Mouse (Mus musculus) left cerebral cortex, postnatal 25 days (tissue): ENCODE measurements at regions not wholly inside any gene's neighbourhood (a gene's known extent, or its start where the extent isn't known, plus 50 kb on each side); places are given as distances from the start of the nearest gene placed in this dataset.

Experiments used
- DNase-seq, 2 experiments: peaks; one replicate each; pipeline ENCODE4 v3.0.0; 2022; ENCODE audit warnings: low spot score in 2 of 2, mixed read lengths in 1 of 2
- intact Hi-C: fragments of 180-260 bp; cut with DNase I; formaldehyde crosslinking; loops from one replicate; pipeline ENCODE4 v1.15.1; 2025

DNA sequence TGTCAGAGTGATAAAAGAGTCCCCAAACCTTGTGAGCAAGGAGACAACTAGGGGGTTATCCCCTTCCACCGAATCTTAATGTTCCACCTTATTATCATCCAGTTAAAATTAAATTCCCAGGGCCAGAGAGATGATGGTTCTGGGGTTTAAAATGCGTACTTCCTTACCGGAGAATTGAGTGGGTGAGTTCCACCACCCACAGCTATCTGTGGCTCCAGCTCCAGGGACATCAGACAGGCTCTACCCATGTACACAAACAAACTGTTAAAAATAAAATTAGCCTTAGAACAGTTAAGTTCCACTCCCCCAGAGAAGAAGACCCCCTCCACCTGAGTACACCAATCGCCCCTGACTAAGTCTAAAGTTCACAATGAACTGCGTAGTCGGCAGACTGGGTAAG is 52.0 kb upstream of the Mgat5 start:
- intact Hi-C loops: loop anchor here (5.0 kb wide), 1 partner anchor 121 kb away; no protein-coding TSS in a partner anchor
- peak in 1 of 2 experiments; percentile 48 for DNase-seq

DNA sequence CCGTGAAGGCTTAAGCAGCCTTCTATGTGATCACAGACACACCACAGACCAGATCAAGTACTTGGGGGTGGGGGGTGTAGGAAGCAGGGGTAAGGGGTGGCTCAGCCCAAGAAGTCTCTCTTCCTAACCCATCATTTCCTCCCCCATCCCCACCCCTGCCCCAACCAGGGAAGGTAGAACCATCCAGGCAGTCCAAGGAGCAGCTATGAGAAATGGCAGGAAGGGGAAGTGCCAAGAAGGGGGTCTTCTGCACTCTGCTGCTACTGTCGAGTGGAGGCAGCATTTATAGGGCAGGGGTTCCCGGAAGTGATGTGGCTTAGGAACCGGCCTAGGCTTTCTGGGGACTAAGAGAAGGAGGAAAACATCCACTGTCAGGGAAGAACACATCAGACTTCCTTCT is 69.3 kb upstream of the Mgat5 start:
- intact Hi-C loops: no loop called here
- DNase-seq: no peak

- intact Hi-C loops: no loop called here
- no peak for DNase-seq
Observed at GRCm38 (mm10) chr1:127131871-127132270, 72.9 kb upstream of the Mgat5 start.

DNA sequence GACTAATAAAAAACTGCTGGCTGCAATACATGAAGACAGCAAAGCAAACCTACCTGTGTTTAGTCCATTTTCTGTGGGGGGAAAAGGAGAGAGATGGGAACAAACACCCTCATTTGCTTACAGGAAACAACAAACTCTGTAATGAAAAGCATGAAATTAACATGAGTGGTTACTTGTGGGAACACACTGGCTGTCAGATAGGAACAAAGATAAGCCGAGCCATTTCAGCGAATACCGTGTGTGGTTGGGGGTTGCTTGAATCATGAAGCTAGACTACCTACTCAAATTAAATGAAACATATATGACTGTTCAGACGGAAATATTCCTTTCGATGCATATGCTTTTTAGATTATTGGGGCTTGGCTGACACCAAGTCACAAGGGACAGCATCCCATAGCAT is 80.0 kb upstream of the Mgat5 start:
- DNase-seq: no peak
- intact Hi-C loops: no loop called here

DNA sequence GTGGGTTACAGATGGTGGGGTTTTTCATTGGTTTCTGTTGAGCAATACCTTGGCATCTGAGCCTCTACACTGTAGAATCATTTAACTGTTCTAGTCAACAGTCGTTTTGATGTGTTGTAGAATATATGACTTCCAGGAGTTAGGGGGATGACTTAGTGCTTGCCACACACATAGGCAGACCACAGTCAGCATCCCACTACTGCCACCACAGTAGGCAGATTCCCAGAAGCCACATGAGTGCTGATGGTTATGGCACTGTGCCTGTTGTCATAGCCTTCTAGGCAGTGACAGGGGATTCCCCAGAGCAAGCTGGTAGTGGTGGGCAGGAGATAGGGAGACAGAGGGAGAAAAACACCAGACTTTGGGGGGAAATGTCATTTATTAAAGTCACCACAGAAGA is 86.8 kb upstream of the Mgat5 start:
- intact Hi-C loops: no loop called here
- DNase-seq: no peak

DNA sequence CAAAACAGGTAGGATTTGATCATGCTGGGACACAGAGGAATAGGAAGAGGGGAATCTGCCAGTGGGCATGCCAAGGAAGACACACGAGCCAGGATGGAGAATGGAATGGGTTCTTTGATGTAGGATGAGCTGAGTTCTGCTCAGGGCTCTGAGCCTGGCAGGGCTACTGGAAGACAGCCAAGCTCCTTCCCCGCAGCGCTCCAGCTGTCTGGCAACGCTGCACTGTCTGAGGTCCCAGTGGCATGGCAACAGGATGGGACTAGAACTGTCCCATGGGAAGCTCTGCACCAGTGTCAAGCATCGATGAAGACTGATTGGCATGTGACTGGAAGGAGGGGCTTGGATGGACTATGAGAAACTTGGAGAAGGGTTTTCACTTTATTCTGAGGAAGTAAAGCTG is 97.3 kb upstream of the Mgat5 start:
- intact Hi-C loops: no loop called here
- peak; percentile 56 to 65 for DNase-seq

DNA sequence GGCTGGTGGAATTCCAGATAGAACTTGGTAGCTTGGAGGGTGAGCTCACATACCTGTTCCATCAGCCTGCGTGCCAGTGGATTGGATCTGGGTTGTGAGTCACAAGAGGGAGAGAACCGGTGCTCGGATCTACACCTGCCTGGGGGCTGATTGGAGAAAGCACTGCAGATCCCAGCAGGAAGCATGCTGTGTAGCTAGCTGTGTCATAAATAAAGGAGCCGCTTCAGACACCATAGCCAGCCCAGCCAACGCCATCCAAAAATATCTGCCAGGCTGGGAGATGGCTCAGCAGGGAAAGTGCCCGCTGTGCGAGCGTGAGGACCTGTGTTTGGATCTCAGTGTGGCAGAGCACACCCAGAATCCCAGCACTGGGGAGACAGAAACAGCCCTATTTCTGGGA is 99.0 kb upstream of the Mgat5 start:
- peak; percentile 55 to 90 for DNase-seq
- intact Hi-C loops: no loop called here

DNA sequence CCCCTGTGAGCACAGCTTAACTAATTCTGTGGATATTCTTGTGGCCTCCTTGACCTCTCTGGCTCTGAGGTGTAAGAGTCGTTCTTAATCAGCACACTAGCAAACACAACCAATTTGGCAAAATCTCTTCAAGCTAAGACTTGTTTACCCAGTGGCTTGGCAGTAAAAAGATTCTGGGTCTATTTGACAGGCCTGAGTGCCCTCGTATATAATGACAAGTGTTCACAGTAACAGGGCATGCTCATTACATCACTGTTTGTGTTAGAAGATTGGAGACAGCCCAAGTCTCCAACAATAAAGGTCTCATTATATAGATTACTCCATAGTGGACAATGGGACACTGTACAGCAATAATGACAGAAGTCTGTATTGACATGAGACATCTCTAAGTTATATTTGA is 101.2 kb upstream of the Mgat5 start:
- no peak for DNase-seq
- intact Hi-C loops: no loop called here

GRCm38 (mm10) chr1:127098871-127099420 is 105.9 kb upstream of the Mgat5 start:
- intact Hi-C loops: no loop called here
- no peak for DNase-seq

DNA sequence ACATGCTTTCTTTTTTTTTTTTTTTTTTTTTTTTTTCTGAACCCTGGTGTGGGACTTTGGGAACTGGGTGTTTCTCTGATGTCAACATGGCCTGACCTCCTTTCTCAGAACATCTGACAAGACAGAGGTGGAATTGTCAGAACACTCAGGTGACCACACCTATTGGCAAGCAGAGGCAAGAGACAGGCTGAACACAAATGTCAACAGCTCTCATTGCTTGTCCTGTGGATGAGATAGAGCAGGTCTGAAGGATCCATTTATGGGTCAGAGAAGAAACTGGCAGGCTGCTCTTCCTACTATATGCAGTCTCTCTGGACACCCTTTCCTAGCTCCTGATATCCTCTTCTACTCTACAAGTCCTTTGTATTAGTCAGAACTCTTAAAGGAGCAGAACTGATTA is 117.2 kb upstream of the Mgat5 start:
- DNase-seq: no peak
- intact Hi-C loops: no loop called here

- no peak for DNase-seq
- intact Hi-C loops: no loop called here
Observed at GRCm38 (mm10) chr1:127085988-127086387, 118.8 kb upstream of the Mgat5 start.

DNA sequence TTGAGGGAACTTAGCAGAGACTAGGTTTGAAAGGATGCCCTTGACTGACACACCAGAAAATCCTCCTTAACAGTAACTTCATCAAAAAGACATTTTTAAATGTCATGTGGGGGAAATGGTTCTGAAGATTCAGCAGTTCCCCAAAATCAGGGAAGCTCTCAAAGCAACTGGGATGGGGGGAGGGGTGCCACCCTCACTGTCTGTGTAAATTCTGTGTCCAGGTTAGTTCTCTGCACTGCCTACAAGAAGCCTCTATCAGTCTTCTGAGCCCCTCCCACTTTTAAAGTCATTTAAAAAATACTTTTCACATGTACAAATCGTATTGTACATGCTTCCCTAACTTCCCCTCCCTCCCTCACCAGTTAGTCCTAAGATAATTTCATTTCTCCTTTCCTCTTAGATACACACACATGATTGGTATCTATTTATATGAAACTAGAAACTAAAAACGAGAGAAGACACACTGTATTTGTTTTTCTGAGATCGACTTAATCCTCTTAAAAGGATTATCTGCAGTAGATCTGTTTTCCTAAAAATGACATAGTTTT is 121.0 kb upstream of the Mgat5 start:
- DNase-seq: no peak
- intact Hi-C loops: no loop called here

DNA sequence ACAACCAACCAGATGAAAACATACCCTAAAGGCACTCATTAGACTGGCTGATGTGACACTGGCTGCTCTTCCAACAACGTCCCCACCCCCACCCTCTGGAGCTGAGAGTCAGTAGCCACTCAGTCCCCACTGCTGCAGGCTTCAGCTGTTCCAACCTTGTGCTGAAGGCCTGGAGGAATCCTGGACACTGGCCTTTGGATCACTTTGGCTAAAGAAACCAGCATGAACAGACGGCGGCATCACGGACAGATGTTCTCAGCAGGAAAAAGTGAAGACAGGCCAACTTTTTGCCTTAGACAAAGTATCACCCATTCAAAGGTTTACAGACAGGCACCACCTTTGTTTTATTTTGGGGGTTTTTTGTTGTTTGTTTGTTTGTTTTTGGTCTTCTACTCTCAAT is 125.8 kb upstream of the Mgat5 start:
- intact Hi-C loops: no loop called here
- no peak for DNase-seq

DNA sequence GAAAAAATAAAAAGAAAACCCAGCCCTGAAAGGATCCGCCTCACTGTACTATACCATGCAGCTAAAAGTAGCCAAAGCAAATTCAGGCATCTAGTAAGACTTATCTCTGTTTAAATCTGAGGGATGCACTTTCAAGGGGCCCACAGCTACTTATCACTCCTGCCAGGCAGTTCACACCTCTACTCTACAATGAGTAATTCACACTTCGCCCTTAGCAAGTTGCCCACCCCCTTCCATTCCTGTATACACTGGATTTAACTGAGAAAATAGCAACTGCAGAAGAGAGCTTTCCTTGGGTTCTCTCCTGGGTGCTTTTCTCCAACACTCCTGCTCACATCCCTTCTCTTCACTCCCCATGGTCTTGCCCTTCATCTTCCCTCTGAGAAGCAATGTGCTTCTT is 142.4 kb upstream of the Mgat5 start:
- intact Hi-C loops: no loop called here
- DNase-seq: peak; percentile 19 to 91

DNA sequence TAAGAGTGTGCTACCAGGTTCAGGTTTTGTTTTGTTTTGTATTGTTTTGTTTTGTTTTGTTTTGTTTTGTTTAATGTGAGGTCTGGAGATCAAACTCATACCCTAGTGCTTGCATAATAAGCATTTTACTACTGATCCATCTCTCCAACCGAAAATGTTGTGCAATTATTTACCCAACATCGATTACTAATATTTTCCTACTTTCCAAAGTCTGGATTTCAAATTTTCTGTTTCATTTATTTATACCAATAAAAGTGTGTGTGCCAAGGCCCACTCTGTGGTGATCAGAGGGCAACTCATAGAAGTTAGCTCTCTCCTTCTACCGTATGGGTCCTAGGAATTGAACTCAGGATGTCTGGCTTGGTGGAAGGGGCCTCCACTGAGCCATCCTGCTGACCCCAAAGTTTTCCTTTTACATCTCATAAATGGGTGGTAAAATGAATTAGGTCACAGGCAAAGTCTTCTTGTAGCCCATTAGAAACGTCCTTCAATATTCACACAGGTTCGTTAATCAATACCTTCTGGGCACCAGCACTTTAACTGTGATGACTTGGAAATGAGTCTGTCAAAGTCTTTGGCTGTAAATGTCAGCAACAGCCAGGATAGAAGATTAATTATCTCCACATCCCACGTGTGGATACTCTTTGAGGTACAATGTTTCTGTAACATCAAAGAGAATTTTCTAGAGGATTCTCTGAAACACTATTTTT is 158.9 kb upstream of the Mgat5 start:
- DNase-seq: no peak

DNA sequence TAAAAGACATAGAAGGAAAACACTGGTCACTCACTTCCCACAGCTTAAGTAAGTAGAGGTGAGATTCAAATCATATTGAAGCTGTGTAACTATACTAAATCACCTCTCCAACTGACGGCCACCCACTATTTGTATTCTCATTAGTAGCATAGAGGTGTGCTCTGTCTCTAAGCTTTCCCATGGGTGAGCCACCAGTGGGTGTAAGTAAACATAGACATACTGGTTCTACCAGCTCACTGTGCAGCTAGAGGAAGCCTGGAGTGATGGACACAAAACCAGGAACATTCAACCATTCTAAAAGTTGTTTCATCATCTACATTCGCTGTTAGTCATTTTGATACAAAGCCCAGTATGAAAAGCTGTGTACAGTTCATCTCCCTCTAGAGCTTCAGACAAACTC is 170.1 kb upstream of the Mgat5 start:
- no peak for DNase-seq
- intact Hi-C loops: loop anchor here (5.0 kb wide), 1 partner anchor 118 kb away; no protein-coding TSS in a partner anchor

More for the DNA sequence above, 158.9 kb upstream of the Mgat5 start:
- intact Hi-C loops: no loop called here

DNA sequence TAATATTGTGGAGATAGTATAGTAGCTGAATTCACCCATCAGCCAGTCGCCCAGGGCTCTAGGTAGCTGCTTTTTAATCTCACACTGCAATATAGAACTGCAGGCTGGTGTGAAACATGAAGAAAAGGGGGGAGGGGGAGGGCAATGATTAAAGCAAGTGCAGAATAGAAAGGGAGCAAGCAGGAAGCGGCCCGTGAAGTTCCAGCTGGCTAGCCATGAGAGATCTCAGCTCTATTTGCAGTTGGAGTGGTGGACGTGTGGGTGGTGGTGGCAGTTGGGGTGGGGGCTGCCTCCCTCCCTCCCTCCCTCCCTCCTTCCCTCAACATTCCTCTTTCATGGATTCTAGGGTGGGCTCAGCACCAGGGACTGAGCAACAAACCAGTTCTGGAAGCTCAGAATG is 173.3 kb upstream of the Mgat5 start:
- intact Hi-C loops: loop anchor here (5.0 kb wide), 1 partner anchor 121 kb away; no protein-coding TSS in a partner anchor
- DNase-seq: peak in 1 of 2 experiments; percentile 43

DNA sequence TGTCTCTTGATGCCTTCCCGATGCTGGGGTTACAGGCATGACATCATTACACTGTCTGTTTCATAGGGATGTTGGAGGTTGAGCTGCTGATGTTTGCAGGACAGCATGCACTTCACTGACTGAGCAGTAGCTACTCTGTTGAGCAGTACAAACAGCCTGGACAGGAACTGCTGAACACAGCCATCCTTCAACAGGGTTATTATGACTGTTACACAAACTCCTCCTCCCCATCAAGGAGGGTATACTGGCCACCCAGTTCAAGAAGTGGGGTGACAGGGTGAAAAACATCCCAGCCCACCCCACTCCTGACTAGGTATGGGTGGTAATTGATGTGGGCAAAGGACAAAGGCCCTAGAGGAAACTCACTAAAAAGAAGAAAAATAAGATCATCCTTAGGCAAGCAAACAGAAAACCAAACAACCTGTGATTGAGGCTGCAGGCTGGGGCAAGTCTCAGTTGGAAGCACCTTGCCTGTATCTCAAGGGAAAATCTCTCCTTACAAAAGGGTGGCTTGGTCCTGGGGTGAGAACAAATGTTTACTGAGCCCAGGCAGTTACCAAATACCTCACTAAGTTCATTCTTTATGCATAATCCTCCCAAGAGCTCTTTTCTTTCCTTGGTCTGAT is 175.8 kb upstream of the Mgat5 start:
- DNase-seq: no peak
- intact Hi-C loops: no loop called here

GRCm38 (mm10) chr1:127023100-127023499 is 181.7 kb upstream of the Mgat5 start:
- intact Hi-C loops: no loop called here
- no peak for DNase-seq

GRCm38 (mm10) chr1:127017698-127018097 is 187.1 kb upstream of the Nckap5 start:
- intact Hi-C loops: loop anchor here (2.0 to 5.0 kb wide), 2 partner anchors 190 to 441 kb away; partner anchors contain the start of gene Mgat5
- peak; percentile 47 to 67 for DNase-seq

DNA sequence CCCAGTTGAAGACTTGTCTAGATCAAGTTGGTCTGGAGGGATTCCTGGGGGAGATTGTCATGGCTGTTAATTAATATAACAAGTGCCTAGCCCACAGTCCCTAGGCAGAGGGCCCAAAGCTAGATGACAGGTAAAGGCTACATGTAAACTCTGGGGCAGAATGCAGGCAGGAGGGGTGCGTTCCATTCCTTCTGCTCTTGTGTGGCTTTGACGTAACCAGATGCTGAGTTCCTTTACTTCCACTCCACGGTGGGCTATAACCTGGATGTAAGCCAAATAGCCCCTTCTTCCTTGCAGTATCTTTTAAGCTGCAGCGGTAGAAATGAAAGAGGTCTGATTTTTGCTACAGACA is 185.3 kb upstream of the Nckap5 start:
- no peak for DNase-seq
- intact Hi-C loops: loop anchor here (2.0 to 5.0 kb wide), 2 partner anchors 191 to 443 kb away; partner anchors contain the start of gene Mgat5
